Mouse (Mus musculus): ENCODE measurements around the gene Aox2.

The Aox2 gene

DNA sequence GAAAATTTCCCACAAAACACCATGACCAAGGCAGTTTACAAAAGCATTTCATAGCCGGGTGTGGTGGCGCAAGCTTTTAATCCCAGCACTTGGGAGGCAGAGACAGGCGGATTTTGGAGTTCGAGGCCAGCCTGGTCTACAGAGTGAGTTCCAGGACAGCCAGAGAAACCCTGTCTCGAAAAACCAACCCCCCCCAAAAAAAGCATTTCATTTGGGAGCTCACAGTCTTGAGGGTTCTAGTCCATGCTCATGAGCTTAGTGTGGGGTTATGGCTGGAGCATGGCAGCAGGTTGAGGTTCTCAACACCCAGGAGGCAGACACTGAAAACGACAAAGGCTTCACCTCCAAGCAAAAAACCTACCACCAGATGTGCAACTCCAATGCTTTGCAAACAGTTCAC, 130.0 kb downstream of the Aox2 start:
- no peak for DNase-seq

GRCm38 (mm10) chr1:58409553-58410197, 131.5 kb downstream of the Aox2 start:
- no peak for DNase-seq

DNA sequence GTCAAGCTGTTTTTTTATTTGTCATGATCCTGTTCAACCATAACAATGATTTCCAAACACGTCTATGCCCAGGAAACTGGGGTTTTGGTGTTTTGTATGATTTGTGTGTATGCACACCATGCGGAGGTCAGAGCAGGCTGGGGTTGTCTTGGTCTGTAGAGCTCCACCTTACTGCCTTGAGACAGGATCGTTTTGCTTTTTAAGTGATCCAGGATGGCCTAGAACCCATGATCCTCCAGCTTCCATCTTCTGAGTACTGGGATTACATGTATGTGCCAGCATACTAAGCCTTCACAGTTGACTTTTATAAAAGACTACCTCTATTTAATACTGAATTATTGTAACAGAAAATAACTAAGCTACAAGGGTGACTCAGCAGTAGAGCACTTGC, 132.1 kb downstream of the Aox2 start:
- no peak for DNase-seq

GRCm38 (mm10) chr1:58410776-58411175, 132.7 kb downstream of the Aox2 start:
- DNase-seq = no peak

DNA sequence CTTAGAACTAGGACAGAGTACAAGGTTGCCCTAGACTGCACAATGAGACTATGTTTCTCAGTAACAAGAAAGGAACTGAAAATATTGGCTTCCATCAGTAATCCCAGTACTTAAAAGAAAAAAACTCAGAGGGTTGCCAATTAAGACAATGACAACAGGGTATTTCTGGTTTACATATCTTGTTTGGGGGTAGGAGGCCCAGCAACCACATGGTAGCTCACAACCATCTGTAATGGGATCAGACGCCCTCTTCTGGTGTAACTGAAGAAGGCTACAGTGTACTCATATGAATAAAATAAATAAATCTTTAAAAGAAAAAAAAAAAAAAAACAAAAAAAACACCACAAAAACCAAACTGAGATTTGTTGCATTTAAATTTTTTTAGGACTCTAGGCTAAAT, 137.3 kb downstream of the Aox2 start:
- no peak for DNase-seq

- no peak for DNase-seq
These were observed 137.9 kb downstream of the Aox2 start for GRCm38 (mm10) chr1:58416048-58416447.

GRCm38 (mm10) chr1:58420032-58420431, 141.9 kb downstream of the Aox2 start:
- DNase-seq = no peak

DNA sequence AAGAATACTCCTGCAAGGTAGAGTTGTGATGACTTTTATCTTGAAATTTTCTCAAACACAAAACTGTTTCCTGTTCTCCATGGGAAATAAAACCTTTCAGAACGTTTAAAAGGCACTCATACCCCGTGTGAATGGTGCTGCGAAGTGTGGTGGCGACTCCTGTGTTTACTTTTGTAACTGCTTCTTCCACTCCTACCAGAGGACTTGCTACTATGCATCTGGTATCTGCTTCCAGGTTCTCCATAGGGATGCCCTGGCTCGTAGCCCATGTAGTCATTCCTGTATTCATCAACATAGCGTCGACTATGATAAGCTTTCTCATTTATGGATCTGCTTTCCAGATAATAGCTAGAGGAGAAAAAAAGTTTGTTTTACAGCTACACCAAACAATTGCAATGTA, 142.8 kb downstream of the Aox2 start:
- no peak for DNase-seq

DNA sequence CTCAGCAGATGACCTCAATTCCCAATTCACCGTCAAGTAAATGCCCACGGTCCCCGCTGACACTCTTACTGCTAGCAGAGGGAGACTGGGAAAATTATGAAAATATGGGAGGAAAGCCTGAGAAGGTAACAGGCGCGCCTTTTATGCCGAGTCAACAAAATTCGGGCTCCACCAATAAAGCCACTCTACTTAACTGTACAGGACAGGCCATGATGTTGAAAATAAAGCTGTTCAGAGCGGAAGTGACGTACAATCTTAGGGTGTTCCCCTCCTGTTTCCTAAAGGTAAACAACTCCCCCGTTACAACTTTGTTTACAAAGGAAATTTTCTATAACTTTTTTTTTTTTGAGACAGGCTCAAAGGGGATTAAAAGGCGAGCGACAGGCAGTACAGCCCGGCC, 144.8 kb downstream of the Aox2 start:
- peak; percentile 79 for DNase-seq

DNA sequence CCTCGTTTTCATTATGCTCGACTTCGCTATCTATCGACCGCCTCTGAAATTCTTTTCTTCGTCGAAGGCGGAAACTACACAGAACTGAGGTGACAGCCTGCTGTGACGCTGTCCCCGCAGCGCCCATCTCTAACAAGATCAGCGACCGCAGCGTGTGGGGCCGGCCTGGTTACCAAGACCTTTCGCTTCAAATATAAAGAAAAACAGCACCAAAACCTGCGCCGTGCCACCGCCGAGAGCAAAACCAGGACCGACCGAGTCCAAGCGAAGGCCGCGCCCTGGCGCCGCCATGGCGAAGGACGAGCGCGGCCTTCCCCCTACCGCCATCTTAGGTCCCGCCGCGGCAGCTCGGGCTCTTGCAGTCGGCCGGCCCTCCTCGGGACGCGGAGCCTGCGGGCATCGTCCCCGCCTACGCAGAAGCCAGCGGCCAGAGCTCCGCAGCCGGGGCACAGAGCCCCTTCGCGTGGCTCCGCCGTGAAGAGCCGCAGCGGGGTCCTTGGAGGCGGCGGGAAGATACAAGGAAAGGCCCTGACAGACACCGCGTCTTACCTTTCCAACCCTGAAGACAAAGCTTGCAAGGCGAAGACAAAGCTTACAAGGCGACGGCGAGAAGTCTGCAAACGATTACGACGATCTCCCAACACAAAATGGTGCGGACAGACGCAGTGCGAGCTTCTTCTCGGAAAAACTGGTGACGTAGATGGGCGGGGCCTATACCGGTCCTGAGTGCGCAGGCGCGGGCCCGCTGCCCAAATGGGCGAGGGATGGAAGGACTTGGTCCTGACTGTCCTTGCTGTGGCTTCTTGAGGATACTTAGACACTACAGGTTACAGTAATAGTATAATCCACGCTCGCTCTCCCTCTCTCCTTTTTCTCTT, 145.5 kb downstream of the Aox2 start, which contains the start of gene Clk1:
TSS of gene Clk1 (minus strand) at position 696 of the 878 bp plus-strand sequence.
- peak; percentile 95 for DNase-seq

- DNase-seq = no peak
These were observed 146.4 kb downstream of the Aox2 start for GRCm38 (mm10) chr1:58424551-58424950.

All from embryo, embryonic 11 days (tissue).